Mouse (Mus musculus): ENCODE data around the gene Tmem230. TPM values are rescaled to one million over a fixed set of nuclear protein-coding genes. Genes with fewer than 3 reads are reported as not detected.
A peak's percentile ranks its signal among the peaks of the same experiment; 100 is the strongest.
"Not testable (repeated sequence)": the region's sequence is repeated elsewhere in the genome, so short reads cannot be mapped to it uniquely, and the experiment has no call there.

Gene Tmem230
- polyA plus RNA-seq, 1 experiment from 2014 or later: 54.2 TPM

DNA sequence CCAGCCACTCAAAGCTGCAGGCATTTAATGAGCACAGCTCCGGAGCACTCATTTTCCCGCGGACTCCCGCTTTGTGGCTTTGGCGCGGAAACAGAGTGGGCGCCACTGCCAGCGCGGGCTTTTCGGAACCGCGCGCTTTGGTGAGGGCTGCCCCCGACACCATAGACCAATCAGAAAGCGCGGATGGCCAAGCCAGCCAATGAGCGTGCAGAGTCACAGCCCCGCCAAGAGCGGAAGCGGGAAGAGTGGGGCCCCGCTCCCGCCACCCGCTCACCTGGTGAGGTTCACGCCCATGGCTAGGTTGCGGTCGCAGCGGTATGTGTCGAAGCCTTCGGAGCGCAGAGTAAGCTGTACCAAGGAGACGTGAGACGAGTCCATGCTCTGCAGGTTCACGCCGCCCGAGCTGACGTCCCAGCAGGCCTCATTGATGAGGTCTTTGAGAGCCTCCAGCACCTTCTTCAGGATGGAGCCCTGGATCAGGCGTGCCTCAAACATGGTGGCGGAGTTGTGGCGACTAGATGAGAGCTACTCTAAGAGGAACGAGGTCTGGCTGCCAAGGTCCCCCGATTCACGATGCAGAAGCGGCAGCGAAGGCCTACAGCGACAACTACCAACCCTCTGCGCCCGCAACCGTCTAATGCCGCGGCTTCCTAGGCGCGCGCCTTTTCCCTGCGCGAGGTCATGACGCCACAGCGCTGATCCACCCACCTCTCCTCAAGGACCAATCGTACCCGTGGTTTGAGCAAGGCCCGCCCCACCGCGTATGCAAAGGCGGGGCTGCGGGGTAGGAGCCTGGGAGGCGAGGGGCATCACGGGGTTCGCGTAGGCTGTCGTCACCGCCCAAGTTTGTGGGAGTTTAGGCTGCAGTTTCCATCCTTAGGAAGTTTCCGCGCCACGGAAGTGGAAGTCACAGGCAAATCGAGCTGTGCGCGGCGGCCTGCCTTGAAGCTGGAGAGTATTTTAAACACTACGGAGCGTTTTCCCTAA, 5.2 kb upstream of the Tmem230 start, which contains the start of gene Pcna:
Pcna (minus strand) TSS at position 773 of the 987 bp plus-strand sequence.
- H3K9ac ChIP-seq (ENCODE audit: low read length): peak within 1 kb of the TSS; percentile 86
- peak within 1 kb of the TSS; percentile 60 for H3K4me3 ChIP-seq (ENCODE audit: low read depth, low read length)
- DNase-seq (ENCODE audit: low spot score): peak; percentile 97
- under 1% methylated on average over 78 of the region's 79 CpGs for WGBS
- 0 out of 2 replicates have a peak, but pooled peaks cover 2% of the 10 kb centered on the region for H3K36me3 ChIP-seq (ENCODE audit: control insufficient read depth, insufficient read depth, low read length)
- H3K4me2 ChIP-seq (ENCODE audit: low read depth, severe bottlenecking): peak within 1 kb of the TSS; percentile 62
- peak; percentile 99 for ATAC-seq (ENCODE audit: insufficient number of reproducible peaks, low FRiP score, low TSS enrichment, low read depth)
- H3K27ac ChIP-seq (replicated peaks; ENCODE audit: low read depth, low read length): peak within 1 kb of the TSS; percentile 68
- no peaks in the 10 kb centered on the region for H3K9me3 ChIP-seq (ENCODE audit: control insufficient read depth, low read length)
- peaks cover 4% of the 10 kb centered on the region; the same call in 1 of the 2 replicates for H3K4me1 ChIP-seq (ENCODE audit: control insufficient read depth, insufficient read depth, low read length)
- no peaks in the 10 kb centered on the region for H3K27me3 ChIP-seq (ENCODE audit: control insufficient read depth, insufficient read depth, low read length)

DNA sequence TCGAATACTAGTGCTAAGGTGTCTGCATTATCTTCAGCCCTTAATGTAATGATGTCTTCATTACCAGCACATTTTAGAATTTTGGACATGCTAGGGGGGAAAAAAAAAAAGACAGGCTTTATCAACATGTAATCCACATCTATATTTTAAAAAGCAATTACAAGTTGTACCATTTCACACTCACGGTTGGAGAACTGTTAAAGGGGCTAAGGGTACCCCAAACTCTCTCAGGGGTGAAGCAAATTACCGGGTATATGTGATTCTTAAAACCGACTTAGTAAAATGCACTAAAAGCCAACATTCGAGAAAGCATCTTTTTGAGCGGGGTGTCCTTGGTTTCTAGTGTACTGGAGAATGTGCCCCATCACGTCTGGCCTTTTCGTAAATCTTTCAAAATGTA, 4.3 kb upstream of the Tmem230 start:
- Histone ChIP-seq H3K4me2 (ENCODE audit: low read depth, severe bottlenecking) (peak overlapping the region; percentile 62), H3K9ac (ENCODE audit: low read length) (peak overlapping the region; percentile 86), H3K27me3 (ENCODE audit: control insufficient read depth, insufficient read depth, low read length) (no peaks in the 10 kb centered on the region), H3K4me1 (ENCODE audit: control insufficient read depth, insufficient read depth, low read length) (peaks cover 4% of the 10 kb centered on the region; the same call in 1 of the 2 replicates), H3K4me3 (ENCODE audit: low read depth, low read length) (peak overlapping the region; percentile 60), H3K36me3 (ENCODE audit: control insufficient read depth, insufficient read depth, low read length) (0 out of 2 replicates have a peak, but pooled peaks cover 2% of the 10 kb centered on the region), H3K9me3 (ENCODE audit: control insufficient read depth, low read length) (no peaks in the 10 kb centered on the region), H3K27ac (replicated peaks; ENCODE audit: low read depth, low read length) (peak overlapping the region; percentile 68; the same call in 1 of the 2 replicates)
- DNase-seq (ENCODE audit: low spot score): no peak
- no peak for ATAC-seq (ENCODE audit: insufficient number of reproducible peaks, low FRiP score, low TSS enrichment, low read depth)
- 9% methylated on average over 8 of the region's 8 CpGs for WGBS

DNA sequence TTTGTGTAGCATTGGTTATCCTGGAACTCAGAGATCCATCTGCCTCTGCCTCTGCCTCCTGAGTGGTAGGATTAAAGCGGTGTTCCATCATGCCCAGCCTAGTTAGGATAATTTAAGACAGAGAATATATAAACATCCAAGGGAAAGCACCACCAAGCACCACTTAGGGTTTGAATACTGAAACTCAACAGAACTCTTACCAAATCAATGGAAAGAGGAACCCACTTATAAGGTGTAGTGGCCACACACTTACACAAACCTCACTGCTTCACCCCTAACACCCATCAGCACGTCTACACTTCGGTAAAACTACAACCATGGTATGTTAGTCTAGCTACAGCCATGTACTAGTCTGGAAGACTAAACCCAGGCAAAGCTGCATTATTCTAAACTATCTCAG, 4.2 kb downstream of the Tmem230 start:
- Histone ChIP-seq H3K27ac (replicated peaks; ENCODE audit: low read depth, low read length) (no peak overlapping the region), H3K4me1 (ENCODE audit: control insufficient read depth, insufficient read depth, low read length) (no peaks in the 10 kb centered on the region; the same call in 1 of the 2 replicates), H3K27me3 (ENCODE audit: control insufficient read depth, insufficient read depth, low read length) (no peaks in the 10 kb centered on the region), H3K9me3 (ENCODE audit: control insufficient read depth, low read length) (no peaks in the 10 kb centered on the region), H3K4me2 (ENCODE audit: low read depth, severe bottlenecking) (no peak overlapping the region), H3K36me3 (ENCODE audit: control insufficient read depth, insufficient read depth, low read length) (no peaks in the 10 kb centered on the region; the same call in 1 of the 2 replicates), H3K9ac (ENCODE audit: low read length) (no peak overlapping the region), H3K4me3 (ENCODE audit: low read depth, low read length) (no peak overlapping the region)
- ATAC-seq (ENCODE audit: insufficient number of reproducible peaks, low FRiP score, low TSS enrichment, low read depth) (no peak), DNase-seq (ENCODE audit: low spot score) (no peak)
- WGBS: 97% methylated on average over 3 of the region's 3 CpGs

DNA sequence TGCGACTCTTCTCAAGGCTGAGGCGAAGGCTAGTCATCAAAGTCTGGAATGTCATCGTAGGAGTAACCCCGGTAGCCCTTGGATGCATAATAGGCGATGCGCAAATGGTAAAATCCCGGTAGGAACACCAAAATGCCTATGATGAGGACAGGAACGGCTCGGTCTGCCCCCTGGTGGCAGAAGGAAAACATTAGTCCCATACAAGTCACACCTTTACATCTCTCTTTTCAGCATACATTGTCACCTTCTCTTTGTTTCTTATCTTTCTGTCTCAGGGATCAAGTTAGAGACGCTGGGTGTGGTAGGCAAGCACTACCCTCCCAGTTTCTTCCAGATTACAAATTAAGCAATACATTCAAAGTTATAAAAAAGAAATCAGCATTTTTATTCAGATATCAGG, 7.2 kb downstream of the Tmem230 start:
- ATAC-seq (ENCODE audit: insufficient number of reproducible peaks, low FRiP score, low TSS enrichment, low read depth); H3K27ac ChIP-seq (replicated peaks; ENCODE audit: low read depth, low read length); H3K36me3 ChIP-seq (ENCODE audit: control insufficient read depth, insufficient read depth, low read length); H3K4me1 ChIP-seq (ENCODE audit: control insufficient read depth, insufficient read depth, low read length); H3K9ac ChIP-seq (ENCODE audit: low read length); H3K27me3 ChIP-seq (ENCODE audit: control insufficient read depth, insufficient read depth, low read length); H3K9me3 ChIP-seq (ENCODE audit: control insufficient read depth, low read length); H3K4me2 ChIP-seq (ENCODE audit: low read depth, severe bottlenecking); H3K4me3 ChIP-seq (ENCODE audit: low read depth, low read length): not testable (repeated sequence)
- DNase-seq (ENCODE audit: low spot score): peak; percentile 75
- WGBS: 27% methylated on average over 7 of the region's 10 CpGs

DNA sequence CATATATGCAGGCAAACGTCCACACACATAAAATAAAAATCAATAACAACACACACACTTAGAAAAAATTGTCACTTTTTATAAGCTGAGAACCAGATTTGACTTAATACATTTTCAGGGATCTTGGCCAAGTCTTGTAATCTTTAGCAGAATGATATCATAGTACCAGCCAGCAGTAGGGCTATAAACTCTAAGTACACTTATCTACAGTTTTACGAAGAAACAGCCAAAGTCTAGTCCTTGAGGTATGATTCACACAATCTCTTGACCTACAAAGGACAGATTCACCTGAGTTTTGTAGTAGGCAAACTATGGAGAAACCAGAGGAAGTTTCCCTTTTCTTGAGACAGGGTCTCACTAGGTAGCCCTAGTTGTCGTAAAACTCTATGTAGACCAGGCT, 8.2 kb downstream of the Tmem230 start:
- DNase-seq (ENCODE audit: low spot score); H3K9me3 ChIP-seq (ENCODE audit: control insufficient read depth, low read length); ATAC-seq (ENCODE audit: insufficient number of reproducible peaks, low FRiP score, low TSS enrichment, low read depth); H3K36me3 ChIP-seq (ENCODE audit: control insufficient read depth, insufficient read depth, low read length); H3K4me3 ChIP-seq (ENCODE audit: low read depth, low read length); H3K4me1 ChIP-seq (ENCODE audit: control insufficient read depth, insufficient read depth, low read length); H3K27me3 ChIP-seq (ENCODE audit: control insufficient read depth, insufficient read depth, low read length); H3K4me2 ChIP-seq (ENCODE audit: low read depth, severe bottlenecking); H3K9ac ChIP-seq (ENCODE audit: low read length); H3K27ac ChIP-seq (replicated peaks; ENCODE audit: low read depth, low read length): not testable (repeated sequence)
- 90% methylated on average over 3 of the region's 3 CpGs for WGBS

DNA sequence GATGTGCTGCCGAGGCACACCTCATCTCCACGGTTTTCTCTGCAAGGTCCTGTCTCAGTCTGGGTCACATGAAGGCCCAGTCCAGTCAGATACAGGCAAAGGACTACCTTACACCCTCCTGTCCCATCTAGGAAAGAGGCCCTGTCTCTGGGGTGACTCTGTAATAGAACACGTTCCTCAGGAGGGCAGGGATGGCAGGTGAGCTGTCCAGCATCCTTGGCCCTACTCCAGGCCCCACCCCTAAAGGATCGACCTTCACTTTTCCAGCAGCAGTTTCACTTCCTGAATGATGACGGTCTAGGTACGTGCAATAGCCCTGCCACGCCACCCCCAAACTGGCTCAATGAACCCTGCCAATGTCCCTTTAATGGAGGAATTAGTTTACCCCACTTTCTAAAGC, 11.6 kb downstream of the Tmem230 start:
- DNase-seq (ENCODE audit: low spot score) (no peak), ATAC-seq (ENCODE audit: insufficient number of reproducible peaks, low FRiP score, low TSS enrichment, low read depth) (no peak)
- Histone ChIP-seq H3K9ac (ENCODE audit: low read length) (no peak overlapping the region), H3K27me3 (ENCODE audit: control insufficient read depth, insufficient read depth, low read length) (no peaks in the 10 kb centered on the region), H3K27ac (replicated peaks; ENCODE audit: low read depth, low read length) (no peak overlapping the region), H3K4me3 (ENCODE audit: low read depth, low read length) (no peak overlapping the region), H3K4me2 (ENCODE audit: low read depth, severe bottlenecking) (no peak overlapping the region), H3K9me3 (ENCODE audit: control insufficient read depth, low read length) (no peaks in the 10 kb centered on the region), H3K4me1 (ENCODE audit: control insufficient read depth, insufficient read depth, low read length) (no peaks in the 10 kb centered on the region), H3K36me3 (ENCODE audit: control insufficient read depth, insufficient read depth, low read length) (no peaks in the 10 kb centered on the region)
- WGBS: 76% methylated on average over 7 of the region's 7 CpGs

DNA sequence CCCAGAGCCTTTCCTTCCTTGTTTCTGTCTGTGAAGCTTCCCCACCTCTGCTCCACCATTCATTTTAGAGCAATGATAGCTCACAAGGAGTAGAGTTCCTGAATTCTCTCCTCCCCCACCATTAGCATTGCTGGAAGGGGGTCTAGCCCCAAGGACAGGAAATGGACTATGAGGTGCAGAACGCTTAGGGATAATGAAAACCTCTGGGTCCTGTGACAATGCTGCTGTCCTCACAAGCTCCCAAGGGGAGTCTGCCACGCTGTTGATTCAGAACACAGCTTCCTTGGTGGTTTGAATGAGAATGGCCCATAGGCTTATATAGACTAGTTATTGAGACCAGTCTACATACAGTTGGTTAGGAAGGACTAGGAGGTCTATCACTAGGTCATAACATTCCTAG, 12.3 kb downstream of the Tmem230 start:
- Histone ChIP-seq H3K27ac (replicated peaks; ENCODE audit: low read depth, low read length) (no peak overlapping the region), H3K9ac (ENCODE audit: low read length) (no peak overlapping the region), H3K4me3 (ENCODE audit: low read depth, low read length) (no peak overlapping the region), H3K36me3 (ENCODE audit: control insufficient read depth, insufficient read depth, low read length) (no peaks in the 10 kb centered on the region), H3K27me3 (ENCODE audit: control insufficient read depth, insufficient read depth, low read length) (no peaks in the 10 kb centered on the region), H3K9me3 (ENCODE audit: control insufficient read depth, low read length) (no peaks in the 10 kb centered on the region), H3K4me1 (ENCODE audit: control insufficient read depth, insufficient read depth, low read length) (no peaks in the 10 kb centered on the region), H3K4me2 (ENCODE audit: low read depth, severe bottlenecking) (no peak overlapping the region)
- 44% methylated on average over 2 of the region's 2 CpGs for WGBS
- DNase-seq (ENCODE audit: low spot score): no peak
- no peak for ATAC-seq (ENCODE audit: insufficient number of reproducible peaks, low FRiP score, low TSS enrichment, low read depth)

DNA sequence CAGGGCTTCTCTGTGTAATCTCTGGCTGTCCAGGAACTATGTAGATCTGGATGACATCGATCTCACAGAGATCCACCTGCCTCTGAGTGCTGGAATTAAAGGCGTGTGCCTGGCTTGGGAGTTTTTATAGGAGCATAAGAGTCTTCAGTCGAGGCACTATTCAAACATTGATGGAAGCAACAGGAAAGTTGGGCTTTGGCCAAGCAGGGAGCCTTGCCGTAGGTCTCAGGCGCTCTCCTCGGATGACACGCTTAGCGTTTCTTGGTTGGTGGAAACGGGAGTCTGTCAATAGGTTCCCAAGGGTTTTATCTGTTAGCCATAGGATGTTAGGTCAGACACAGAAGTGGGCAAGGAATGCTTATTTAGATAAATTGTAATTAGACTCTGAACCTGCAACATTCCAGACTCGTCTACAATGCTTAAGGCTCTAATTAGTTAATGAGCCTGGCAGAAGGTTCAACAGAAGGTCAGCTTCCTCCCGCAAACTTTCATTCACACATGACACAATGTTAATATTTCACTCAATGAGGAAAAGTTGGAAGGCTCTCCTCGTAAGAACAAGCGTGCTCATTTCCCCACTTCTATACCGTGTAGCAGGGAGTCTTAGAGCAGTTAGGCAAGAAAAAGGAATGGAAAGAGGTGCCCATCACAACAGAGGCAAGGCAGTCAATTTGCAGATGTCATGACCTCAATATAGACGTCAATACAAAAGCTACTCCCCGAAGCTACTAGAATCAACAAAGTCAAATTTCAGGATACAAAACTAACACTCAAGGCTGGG, 13.4 kb downstream of the Tmem230 start:
- H3K9me3 ChIP-seq (ENCODE audit: control insufficient read depth, low read length): no peaks in the 10 kb centered on the region
- no peak overlapping the region for H3K4me3 ChIP-seq (ENCODE audit: low read depth, low read length)
- no peak overlapping the region for H3K27ac ChIP-seq (replicated peaks; ENCODE audit: low read depth, low read length)
- no peak overlapping the region for H3K4me2 ChIP-seq (ENCODE audit: low read depth, severe bottlenecking)
- no peaks in the 10 kb centered on the region for H3K27me3 ChIP-seq (ENCODE audit: control insufficient read depth, insufficient read depth, low read length)
- DNase-seq (ENCODE audit: low spot score) (no peak), ATAC-seq (ENCODE audit: insufficient number of reproducible peaks, low FRiP score, low TSS enrichment, low read depth) (no peak)
- H3K36me3 ChIP-seq (ENCODE audit: control insufficient read depth, insufficient read depth, low read length): no peaks in the 10 kb centered on the region
- no peaks in the 10 kb centered on the region for H3K4me1 ChIP-seq (ENCODE audit: control insufficient read depth, insufficient read depth, low read length)
- no peak overlapping the region for H3K9ac ChIP-seq (ENCODE audit: low read length)
- 68% methylated on average over 16 of the region's 16 CpGs for WGBS

All from limb, embryonic 11.5 days (tissue).